In the genomic region with DNA sequence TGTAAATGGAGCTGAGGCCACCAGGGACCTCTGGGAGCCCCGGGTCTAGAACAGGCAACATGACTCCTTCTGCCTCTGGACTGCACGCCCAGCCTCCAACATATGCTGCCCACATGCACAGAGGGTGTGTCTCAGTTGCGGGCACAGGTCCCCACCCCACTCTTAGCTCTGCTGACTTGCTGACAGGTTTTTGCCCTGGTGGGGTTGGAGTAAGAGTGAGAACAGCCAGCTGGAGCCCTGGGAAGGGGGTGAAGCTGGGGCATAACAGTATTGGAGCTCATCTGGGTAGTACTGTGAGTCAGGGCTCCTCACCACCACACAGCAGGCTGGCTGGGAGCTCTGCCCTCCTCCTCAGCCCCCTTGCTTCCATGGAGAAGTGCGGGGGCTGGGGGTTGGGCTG, we compare ENCODE assay signal across 15 mouse cellular contexts.
DNase-seq lines count a peak whose midpoint lies in the region; ATAC-seq and TF ChIP-seq lines count a peak whose summit lies in the region.
"Had no signal": no experiment of that assay in that cellular context is flagged by ENCODE, and none has a peak within 500 bp of the region (broad histone marks: within the 10 kb centered on the region; RNA-seq: fewer than 3 reads in every experiment).

No protein-coding gene starts in this region.

- TF ChIP-seq CTCF in spleen, adult 2 months (IDR thresholded peaks at IDR 0.05; ENCODE audit: extremely low read depth, insufficient read depth, insufficient read length, insufficient replicate concordance) = no peak

- intact Hi-C loops in heart, postnatal 25 days (cut with DNase I) = no loop called here

- H3K9ac ChIP-seq in limb, embryonic 13.5 days = no peak overlapping the region
- H3K9ac ChIP-seq: embryonic facial prominence, embryonic 13.5 days; heart, embryonic 13.5 days; liver, embryonic 14.5 days had no signal

- ATAC-seq in limb, embryonic 13.5 days (ENCODE audit: low FRiP score, low read depth) = peak; percentile 41; the same call in 1 of the 2 replicates

- H3K9me3 ChIP-seq in heart, embryonic 10.5 days = no peaks in the 10 kb centered on the region
- H3K9me3 ChIP-seq in limb, embryonic 13.5 days = no peaks in the 10 kb centered on the region
- H3K9me3 ChIP-seq: heart, embryonic 13.5 days had no signal

- no peak overlapping the region for H3K4me3 ChIP-seq in heart, embryonic 10.5 days
- H3K4me3 ChIP-seq in spleen, adult 2 months (ENCODE audit: extremely low read depth, insufficient read depth, insufficient read length) = no peak overlapping the region
- no peak overlapping the region for H3K4me3 ChIP-seq in limb, embryonic 13.5 days
- H3K4me3 ChIP-seq: embryonic facial prominence, embryonic 13.5 days; heart, embryonic 13.5 days had no signal

- no peaks in the 10 kb centered on the region for H3K36me3 ChIP-seq in heart, embryonic 10.5 days
- H3K36me3 ChIP-seq in spleen, adult 2 months (ENCODE audit: control insufficient read depth, insufficient read depth, low read length) = no peaks in the 10 kb centered on the region
- H3K36me3 ChIP-seq in limb, embryonic 13.5 days = no peaks in the 10 kb centered on the region
- H3K36me3 ChIP-seq: embryonic facial prominence, embryonic 13.5 days; heart, embryonic 13.5 days had no signal

- no peak for DNase-seq in heart, embryonic 10.5 days (ENCODE audit: low spot score)
- no peak for DNase-seq in heart, postnatal 25 days (ENCODE audit: low spot score)
- no peak for DNase-seq in spleen, adult 2 months (ENCODE audit: low read depth in 1 of 2, low spot score in 2 of 2)
- DNase-seq in spleen, postnatal 14 days (ENCODE audit: low spot score in 2 of 2) = no peak
- DNase-seq in ovary, postnatal 10 days (ENCODE audit: low spot score) = no peak
- no peak for DNase-seq in kidney, adult 9 months
- no peak for DNase-seq in lung, adult 18-20 months
- DNase-seq: adrenal gland, postnatal 14 days; cerebellum, adult 2 months; kidney, adult 18-20 months; thymus, adult 18-20 months had no signal

- 0 out of 2 replicates have a peak overlapping the region, but pooled peaks have one; percentile 6 for H3K27ac ChIP-seq in heart, embryonic 10.5 days
- H3K27ac ChIP-seq in spleen, adult 2 months (ENCODE audit: insufficient read depth, low read length) = peak overlapping the region; percentile 37
- no peak overlapping the region for H3K27ac ChIP-seq in limb, embryonic 13.5 days
- H3K27ac ChIP-seq: embryonic facial prominence, embryonic 13.5 days; heart, embryonic 13.5 days; liver, embryonic 14.5 days had no signal

- no peak for TF ChIP-seq POLR2A in spleen, adult 2 months (IDR thresholded peaks at IDR 0.05; ENCODE audit: low read depth, low read length)

- 77% methylated on average over 4 of the region's 4 CpGs for WGBS in heart, embryonic 10.5 days
- WGBS in spleen, adult 2 months = 39% methylated on average over 4 of the region's 4 CpGs
- 55% methylated on average over 4 of the region's 4 CpGs for WGBS in limb, embryonic 13.5 days

- H3K27me3 ChIP-seq in heart, embryonic 10.5 days (ENCODE audit: insufficient read depth, poor library complexity, severe bottlenecking) = no peaks in the 10 kb centered on the region
- no peaks in the 10 kb centered on the region for H3K27me3 ChIP-seq in spleen, adult 2 months (ENCODE audit: control insufficient read depth, insufficient read depth, low read length)
- no peaks in the 10 kb centered on the region for H3K27me3 ChIP-seq in limb, embryonic 13.5 days
- H3K27me3 ChIP-seq: embryonic facial prominence, embryonic 13.5 days; heart, embryonic 13.5 days had no signal

- H3K4me1 ChIP-seq in heart, embryonic 10.5 days = peaks cover 12% of the 10 kb centered on the region; the same call in 1 of the 2 replicates
- peaks cover 36% of the 10 kb centered on the region; the same call in 1 of the 2 replicates for H3K4me1 ChIP-seq in spleen, adult 2 months (ENCODE audit: control insufficient read depth, insufficient read depth, insufficient read length)
- peaks cover 22% of the 10 kb centered on the region for H3K4me1 ChIP-seq in limb, embryonic 13.5 days

- no peak overlapping the region for H3K4me2 ChIP-seq in limb, embryonic 13.5 days (replicated peaks)
- H3K4me2 ChIP-seq: embryonic facial prominence, embryonic 13.5 days; heart, embryonic 13.5 days had no signal
